In the genomic region with DNA sequence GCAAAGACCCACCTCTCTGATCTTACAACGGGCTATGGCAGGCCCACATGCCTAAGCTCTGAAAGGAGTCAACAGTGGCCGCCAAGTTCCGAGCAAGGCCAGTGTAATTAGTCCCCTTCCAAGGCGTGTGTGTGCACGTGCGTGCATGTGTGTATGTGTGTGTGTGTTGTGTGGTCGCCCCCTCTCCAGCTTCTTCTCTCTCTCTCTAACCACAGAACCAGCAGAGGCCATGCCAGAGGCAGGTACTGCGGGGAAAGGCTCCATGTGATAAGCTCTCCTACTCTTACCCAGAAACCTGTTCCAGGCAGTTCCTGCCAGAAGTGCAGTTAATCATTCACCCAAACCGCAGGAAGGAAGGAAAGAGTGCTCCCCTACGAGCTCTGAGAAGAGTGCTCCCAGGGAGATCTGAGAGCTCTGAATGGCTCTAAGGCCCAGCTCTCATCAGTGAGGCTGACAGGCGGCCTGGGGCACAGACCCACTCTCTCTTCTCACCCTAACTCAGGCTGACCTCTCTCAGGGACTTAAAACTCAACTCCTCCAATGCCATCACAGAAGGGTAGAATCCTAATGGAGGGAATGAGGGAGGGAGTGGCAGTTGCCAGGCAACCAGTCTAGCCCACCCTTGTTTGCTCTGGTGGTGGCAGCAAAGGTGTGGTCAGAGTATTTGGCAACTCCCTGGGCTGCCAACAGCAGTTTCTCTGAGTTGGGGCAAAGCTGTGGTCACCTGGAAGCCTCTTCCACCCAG, we compare ENCODE assay signal across 10 mouse cellular contexts. TPM values are rescaled to one million over a fixed set of nuclear protein-coding genes. Genes with fewer than 3 reads are reported as not detected.
DNase-seq lines count a peak whose midpoint lies in the region; ATAC-seq and TF ChIP-seq lines count a peak whose summit lies in the region.
"Had no signal": no experiment of that assay in that cellular context is flagged by ENCODE, and none has a peak within 500 bp of the region (broad histone marks: within the 10 kb centered on the region; RNA-seq: fewer than 3 reads in every experiment).

A gene (plus strand): TSS at position 386 of the 745 bp plus-strand sequence.

- H3K9ac ChIP-seq in lung, embryonic 14.5 days: peak within 1 kb of the TSS; percentile 3; the same call in 1 of the 2 replicates
- H3K9ac ChIP-seq in hindbrain, embryonic 13.5 days: no peak within 1 kb of the TSS
- H3K9ac ChIP-seq: embryonic facial prominence, embryonic 12.5 days had no signal

- no peak for TF ChIP-seq CTCF in lung, embryonic 14.5 days (IDR thresholded peaks at IDR 0.05; ENCODE audit: low read depth)

- no peaks in the 10 kb centered on the region for H3K9me3 ChIP-seq in lung, embryonic 14.5 days (ENCODE audit: low read depth, low read length)
- H3K9me3 ChIP-seq in hindbrain, embryonic 13.5 days: no peaks in the 10 kb centered on the region
- H3K9me3 ChIP-seq: embryonic facial prominence, embryonic 12.5 days had no signal

- H3K4me3 ChIP-seq in lung, embryonic 14.5 days (ENCODE audit: low read depth, low read length): no peak within 1 kb of the TSS
- no peak within 1 kb of the TSS for H3K4me3 ChIP-seq in hindbrain, embryonic 13.5 days
- H3K4me3 ChIP-seq: embryonic facial prominence, embryonic 12.5 days had no signal

- H3K36me3 ChIP-seq in lung, embryonic 14.5 days (ENCODE audit: insufficient read depth): peaks cover 25% of the 10 kb centered on the region
- peaks cover 64% of the 10 kb centered on the region for H3K36me3 ChIP-seq in hindbrain, embryonic 13.5 days

- peak; percentile 62 for DNase-seq in urinary bladder, postnatal 14 days (ENCODE audit: low spot score)
- no peak for DNase-seq in urinary bladder, postnatal 25 days (ENCODE audit: low spot score)
- peak; percentile 89 for DNase-seq in kidney, adult 9 months
- peak; percentile 71 for DNase-seq in lung, embryonic 14.5 days
- DNase-seq in left cerebral cortex, postnatal 14 days (ENCODE audit: low spot score in 2 of 2): no peak
- DNase-seq in right cerebral cortex, postnatal 14 days: no peak
- no peak for DNase-seq in left cerebral cortex, adult 11 months (ENCODE audit: low spot score)

- no peaks in the 10 kb centered on the region for H3K4me1 ChIP-seq in lung, embryonic 14.5 days (ENCODE audit: insufficient read depth)
- H3K4me1 ChIP-seq in hindbrain, embryonic 13.5 days (replicated peaks): no peaks in the 10 kb centered on the region
- H3K4me1 ChIP-seq: embryonic facial prominence, embryonic 12.5 days had no signal

- ATAC-seq in lung, embryonic 14.5 days (ENCODE audit: insufficient read depth): peak; percentile 88
- no peak for ATAC-seq in hindbrain, embryonic 13.5 days (ENCODE audit: low FRiP score)

- H3K27ac ChIP-seq in lung, embryonic 14.5 days (ENCODE audit: low read depth): peak within 1 kb of the TSS; percentile 87
- H3K27ac ChIP-seq in hindbrain, embryonic 13.5 days: no peak within 1 kb of the TSS
- H3K27ac ChIP-seq: embryonic facial prominence, embryonic 12.5 days had no signal

- no peaks in the 10 kb centered on the region for H3K27me3 ChIP-seq in lung, embryonic 14.5 days (ENCODE audit: insufficient read depth, low read length)
- no peaks in the 10 kb centered on the region for H3K27me3 ChIP-seq in hindbrain, embryonic 13.5 days
- H3K27me3 ChIP-seq: embryonic facial prominence, embryonic 12.5 days had no signal

- intact Hi-C loops in left cerebral cortex, postnatal 14 days (cut with DNase I): no loop called here

- H3K4me2 ChIP-seq in lung, embryonic 14.5 days: peak within 1 kb of the TSS; percentile 10
- H3K4me2 ChIP-seq in hindbrain, embryonic 13.5 days: no peak within 1 kb of the TSS
- H3K4me2 ChIP-seq: embryonic facial prominence, embryonic 12.5 days had no signal

- WGBS in lung, embryonic 14.5 days: 66% methylated on average over 11 of the region's 11 CpGs
- WGBS in hindbrain, embryonic 13.5 days: 82% methylated on average over 11 of the region's 11 CpGs

RNA-seq across cellular contexts. Expression of the gene that starts here (rescaled TPM):
- polyA plus RNA-seq in lung, embryonic 14.5 days (2014; fragmentation: Nextera tagmentation; extraction: Ambion mirVana): 11.4 and 12.2 TPM in 2 replicates
- not detected for total RNA-seq in left cerebral cortex, postnatal 14 days (2021)
- 0.88 and 1.0 TPM in 2 replicates for polyA plus RNA-seq in hindbrain, embryonic 13.5 days (2015; fragmentation: Nextera tagmentation; extraction: Ambion mirVana)
- total RNA-seq: neutrophil, adult 5-6 weeks had no signal

Comparison
In these comparisons a context has a peak if more than half of its experiments do, and no peak if none do; other contexts are left out.
1. DNase-seq: peak in urinary bladder, postnatal 14 days (single experiment), kidney, adult 9 months (single experiment) and lung, embryonic 14.5 days (single experiment); none in urinary bladder, postnatal 25 days (single experiment), left cerebral cortex, postnatal 14 days (0 of 2), right cerebral cortex, postnatal 14 days (single experiment) and left cerebral cortex, adult 11 months (single experiment).